Mouse (Mus musculus) midbrain, embryonic 14.5 days (tissue): ENCODE measurements at regions not wholly inside any gene's neighbourhood (a gene's known extent, or its start where the extent isn't known, plus 50 kb on each side); places are given as distances from the start of the nearest gene placed in this dataset.

ENCODE experiments used
- ATAC-seq: fragments of 200-750 bp; cut with Nextera tagmentation; 2 replicates; pipeline ENCODE4 v1.8.0; 2017; ENCODE audit warnings: moderate number of reproducible peaks, moderate library complexity; ENCODE audit not compliant: low FRiP score, low TSS enrichment
- DNase-seq: peaks from one replicate; pipeline ENCODE4 v3.0.0-alpha.2; 2015
- H3K27ac ChIP-seq: fragments of 300-500 bp; sonication (generic); replicated peaks from 2 replicates; pipeline ENCODE4 v1.5.1; 2014; ENCODE audit warnings: mild to moderate bottlenecking, low read depth, low read length, moderate library complexity
- H3K27me3 ChIP-seq: fragments of 300-500 bp; sonication (generic); 2 replicates; pipeline ENCODE4 v1.6.1; 2014; ENCODE audit warnings: low read length, control low read depth, mixed read lengths; ENCODE audit not compliant: control insufficient read depth, insufficient read depth
- H3K36me3 ChIP-seq: fragments of 300-500 bp; sonication (generic); 2 replicates; pipeline ENCODE4 v1.6.1; 2014; ENCODE audit warnings: low read length, control low read depth; ENCODE audit not compliant: control insufficient read depth, insufficient read depth
- H3K4me1 ChIP-seq: fragments of 300-500 bp; sonication (generic); 2 replicates; pipeline ENCODE4 v1.6.1; 2014; ENCODE audit warnings: mild to moderate bottlenecking, antibody characterized with exemption, low read length, control low read depth; ENCODE audit not compliant: control insufficient read depth, insufficient read depth
- H3K4me2 ChIP-seq: fragments of 300-500 bp; sonication (generic); 2 replicates; pipeline ENCODE4 v1.6.1; 2014; ENCODE audit warnings: mild to moderate bottlenecking, low read length, moderate library complexity
- H3K4me3 ChIP-seq: fragments of 300-500 bp; sonication (generic); replicated peaks from 2 replicates; pipeline ENCODE4 v1.5.1; 2014; ENCODE audit warnings: low read depth, low read length
- H3K9ac ChIP-seq: fragments of 300-500 bp; sonication (generic); replicated peaks from 2 replicates; pipeline ENCODE4 v1.6.1; 2014; ENCODE audit warnings: mild to moderate bottlenecking, low read length, moderate library complexity
- H3K9me3 ChIP-seq: fragments of 300-500 bp; sonication (generic); 2 replicates; pipeline ENCODE4 v1.6.1; 2016; ENCODE audit warnings: low read length, control low read depth, mixed read lengths; ENCODE audit not compliant: control insufficient read depth
- WGBS: fragments of 180-500 bp; shearing (Covaris S2); extraction: QIAGEN DNeasy Blood & Tissue Kit; methylation state at CpG from one replicate; pipeline ENCODE4 v1.1.7; 2014; 5-methylcytosine and 5-hydroxymethylcytosine counted together

- no peak overlapping the region for H3K4me3 ChIP-seq
- H3K27me3 ChIP-seq, result no peaks in the 10 kb centered on the region
- no peak overlapping the region for H3K27ac ChIP-seq
- no peak for DNase-seq
- H3K9me3 ChIP-seq, result no peaks in the 10 kb centered on the region
- no peak for ATAC-seq
- H3K9ac ChIP-seq, result no peak overlapping the region
- no peaks in the 10 kb centered on the region for H3K4me1 ChIP-seq
- H3K36me3 ChIP-seq, result no peaks in the 10 kb centered on the region
- WGBS, result 67% methylated on average over 4 of the region's 4 CpGs
- H3K4me2 ChIP-seq, result no peak overlapping the region
Observed at GRCm38 (mm10) chrX:58686119-58686518, 223.0 kb upstream of the 4930550L24Rik start.

DNA sequence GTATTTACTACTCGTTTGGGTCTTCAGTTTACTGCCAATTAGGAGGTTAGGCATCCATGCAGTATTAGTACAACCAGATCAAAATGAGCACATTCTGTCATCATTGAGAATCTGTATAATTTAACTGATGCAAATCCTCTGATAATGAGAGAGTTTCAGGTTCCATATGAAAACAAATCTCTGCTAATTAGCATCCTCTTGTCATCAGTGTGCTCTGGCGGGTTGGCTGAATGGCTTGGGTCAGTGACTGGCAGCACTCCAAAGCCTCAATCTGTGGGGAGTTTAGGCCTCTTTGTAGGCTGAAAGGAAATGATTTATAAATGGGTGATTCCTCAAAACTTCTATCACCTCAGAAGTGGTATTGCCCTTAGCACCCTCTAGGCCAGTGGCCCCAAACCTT, 220.2 kb upstream of the 4930550L24Rik start:
- WGBS, result 44% methylated on average over 2 of the region's 2 CpGs
- Histone ChIP-seq H3K27ac (no peak overlapping the region), H3K36me3 (no peaks in the 10 kb centered on the region), H3K9me3 (no peaks in the 10 kb centered on the region), H3K27me3 (no peaks in the 10 kb centered on the region), H3K4me1 (no peaks in the 10 kb centered on the region), H3K4me3 (no peak overlapping the region), H3K9ac (no peak overlapping the region), H3K4me2 (no peak overlapping the region)
- DNase-seq, result peak; percentile 41
- no peak for ATAC-seq

DNA sequence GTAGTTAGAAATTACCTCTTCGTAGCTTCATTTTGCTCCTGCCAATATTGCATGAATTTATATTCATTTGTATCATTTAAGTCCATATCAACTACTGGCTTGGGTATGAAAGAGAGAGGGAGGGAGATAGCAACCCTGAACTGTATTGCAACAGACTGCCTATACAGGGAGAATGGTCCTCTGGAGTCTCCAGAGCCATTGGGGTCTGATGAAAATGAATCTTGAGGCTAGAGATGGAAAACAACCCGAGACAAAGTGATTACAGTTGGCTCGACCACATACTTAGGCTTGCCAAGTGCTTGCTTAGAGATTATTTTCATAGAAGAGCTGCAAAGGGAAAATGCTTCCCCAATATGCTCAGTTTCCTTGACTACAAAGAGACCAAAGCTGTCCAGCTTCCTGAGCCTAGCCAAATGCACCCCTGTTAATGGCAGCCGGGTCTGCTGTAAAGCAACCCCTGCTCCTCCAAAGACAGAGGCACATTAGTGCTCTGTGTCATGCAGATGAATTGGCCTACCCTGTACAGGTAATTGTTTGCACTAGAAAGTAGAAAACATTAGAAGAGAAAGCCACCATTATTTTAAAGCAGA, 206.9 kb upstream of the 4930550L24Rik start:
- no peak for ATAC-seq

More for the DNA sequence above, 206.9 kb upstream of the 4930550L24Rik start:
- WGBS, result 76% methylated on average over 4 of the region's 4 CpGs
- Histone ChIP-seq H3K9ac (no peak overlapping the region), H3K9me3 (no peaks in the 10 kb centered on the region), H3K36me3 (no peaks in the 10 kb centered on the region), H3K4me1 (no peaks in the 10 kb centered on the region), H3K27ac (no peak overlapping the region), H3K4me2 (no peak overlapping the region), H3K4me3 (no peak overlapping the region), H3K27me3 (no peaks in the 10 kb centered on the region)
- DNase-seq, result no peak
